Mouse (Mus musculus) embryo, embryonic 10 days (tissue): Measurements from ENCODE around the gene Tert.

Experiments
- DNase-seq: peaks from one replicate; pipeline ENCODE4 v3.0.0-alpha.2; 2015; ENCODE audit warnings: low spot score

Gene Tert

DNA sequence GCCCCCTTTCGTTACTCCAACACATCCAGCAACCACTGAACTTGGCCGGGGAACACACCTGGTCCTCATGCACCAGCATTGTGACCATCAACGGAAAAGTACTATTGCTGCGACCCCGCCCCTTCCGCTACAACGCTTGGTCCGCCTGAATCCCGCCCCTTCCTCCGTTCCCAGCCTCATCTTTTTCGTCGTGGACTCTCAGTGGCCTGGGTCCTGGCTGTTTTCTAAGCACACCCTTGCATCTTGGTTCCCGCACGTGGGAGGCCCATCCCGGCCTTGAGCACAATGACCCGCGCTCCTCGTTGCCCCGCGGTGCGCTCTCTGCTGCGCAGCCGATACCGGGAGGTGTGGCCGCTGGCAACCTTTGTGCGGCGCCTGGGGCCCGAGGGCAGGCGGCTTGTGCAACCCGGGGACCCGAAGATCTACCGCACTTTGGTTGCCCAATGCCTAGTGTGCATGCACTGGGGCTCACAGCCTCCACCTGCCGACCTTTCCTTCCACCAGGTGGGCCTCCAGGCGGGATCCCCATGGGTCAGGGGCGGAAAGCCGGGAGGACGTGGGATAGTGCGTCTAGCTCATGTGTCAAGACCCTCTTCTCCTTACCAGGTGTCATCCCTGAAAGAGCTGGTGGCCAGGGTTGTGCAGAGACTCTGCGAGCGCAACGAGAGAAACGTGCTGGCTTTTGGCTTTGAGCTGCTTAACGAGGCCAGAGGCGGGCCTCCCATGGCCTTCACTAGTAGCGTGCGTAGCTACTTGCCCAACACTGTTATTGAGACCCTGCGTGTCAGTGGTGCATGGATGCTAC lies at the start of gene Tert:
Gene Tert, plus strand, starts transcription at position 167 of the 805 bp plus-strand sequence.
- DNase-seq, result peak; percentile 85

DNA sequence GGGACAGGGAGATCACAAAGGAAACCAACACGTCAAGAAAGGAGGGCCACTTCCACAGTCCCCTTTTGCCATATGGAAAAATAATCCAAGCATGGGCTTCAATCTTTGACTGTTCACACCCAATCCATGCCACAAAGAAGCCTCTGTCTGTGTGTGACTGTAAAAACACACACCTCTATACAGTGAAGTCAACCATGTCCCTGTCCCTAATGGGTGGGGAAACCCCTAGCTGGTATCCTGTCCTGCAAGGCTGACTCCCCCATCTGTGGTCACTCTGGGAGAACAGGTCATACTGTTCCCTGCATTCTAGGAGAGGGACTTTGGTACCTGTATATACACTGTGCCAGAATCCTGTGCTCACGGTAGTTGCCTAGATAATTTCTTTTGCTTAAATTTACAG lies 49.4 kb upstream of the Tert start:
- no peak for DNase-seq

DNA sequence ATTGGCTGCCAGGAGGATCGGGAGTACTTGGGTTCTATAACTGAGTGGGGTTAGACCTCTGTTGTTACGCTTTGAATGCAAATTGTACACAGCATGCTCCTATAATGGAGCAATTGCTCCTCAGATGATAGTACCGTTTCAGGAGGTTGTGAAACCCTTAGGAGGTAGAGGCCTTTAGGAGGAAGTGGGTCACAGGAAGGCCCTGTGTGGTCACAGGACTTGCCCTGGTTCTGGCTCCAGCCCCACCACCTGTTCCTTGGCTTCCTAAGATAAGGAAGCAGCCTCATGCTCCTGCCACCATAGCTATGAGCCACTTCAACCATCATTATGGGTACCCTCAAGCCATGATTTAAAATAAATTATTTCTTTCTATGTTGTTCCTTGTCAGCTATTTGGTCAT lies 35.2 kb upstream of the Tert start:
- DNase-seq, result no peak

DNA sequence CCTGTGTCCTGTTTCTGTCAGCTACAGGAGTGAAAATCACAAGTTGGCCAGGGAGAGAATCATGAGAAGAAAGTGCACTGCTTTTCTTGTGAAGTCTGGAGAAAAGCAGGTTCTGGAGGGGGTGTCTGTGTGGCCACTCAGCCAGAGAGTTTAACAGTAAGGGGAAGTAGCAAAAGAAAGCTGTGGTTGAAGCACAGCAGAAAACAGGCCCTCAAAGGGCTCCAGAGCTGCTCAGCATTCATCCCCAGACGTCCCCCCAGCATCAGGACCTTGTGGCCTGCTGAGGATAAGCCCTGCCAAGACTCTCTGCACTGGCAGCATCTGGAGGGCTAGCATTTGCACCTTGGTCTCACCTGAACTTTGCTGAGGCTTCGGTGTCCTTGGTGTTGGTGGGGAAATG lies 34.2 kb upstream of the Tert start:
- DNase-seq, result no peak

- no peak for DNase-seq
These were observed 30.4 kb upstream of the Tert start for GRCm38 (mm10) chr13:73596276-73596675.

GRCm38 (mm10) chr13:73600217-73600616 lies 26.5 kb upstream of the Tert start:
- DNase-seq, result no peak

DNA sequence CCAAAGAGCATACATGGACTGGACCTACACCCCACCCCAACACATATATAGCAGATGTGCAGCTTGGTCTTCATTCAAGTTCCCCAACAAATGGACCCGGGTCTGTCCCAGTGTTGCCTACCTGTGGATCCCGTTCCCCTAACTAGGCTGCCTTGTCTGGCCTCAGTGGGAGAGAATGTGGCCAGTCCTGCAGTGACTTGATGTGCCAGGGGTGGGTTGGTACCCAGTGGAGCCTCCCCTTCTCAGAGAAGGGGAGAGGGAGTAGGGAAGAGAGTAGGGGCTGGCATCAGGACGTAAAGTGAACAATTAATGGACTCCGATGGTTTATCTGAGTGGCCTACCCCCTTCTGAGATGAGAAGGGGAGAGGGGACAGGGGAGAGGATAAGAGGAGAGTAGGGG lies 23.7 kb upstream of the Tert start:
- DNase-seq, result no peak

- DNase-seq, result peak; percentile 100
These were observed 23.1 kb upstream of the Tert start, which contains the start of gene Clptm1l for GRCm38 (mm10) chr13:73603522-73604155. TSS of gene Clptm1l (plus strand) at chr13:73604006.

- DNase-seq, result no peak
These were observed 22.4 kb upstream of the Tert start for GRCm38 (mm10) chr13:73604156-73604957.

GRCm38 (mm10) chr13:73618406-73618805 lies 8.3 kb upstream of the Tert start:
- no peak for DNase-seq

DNA sequence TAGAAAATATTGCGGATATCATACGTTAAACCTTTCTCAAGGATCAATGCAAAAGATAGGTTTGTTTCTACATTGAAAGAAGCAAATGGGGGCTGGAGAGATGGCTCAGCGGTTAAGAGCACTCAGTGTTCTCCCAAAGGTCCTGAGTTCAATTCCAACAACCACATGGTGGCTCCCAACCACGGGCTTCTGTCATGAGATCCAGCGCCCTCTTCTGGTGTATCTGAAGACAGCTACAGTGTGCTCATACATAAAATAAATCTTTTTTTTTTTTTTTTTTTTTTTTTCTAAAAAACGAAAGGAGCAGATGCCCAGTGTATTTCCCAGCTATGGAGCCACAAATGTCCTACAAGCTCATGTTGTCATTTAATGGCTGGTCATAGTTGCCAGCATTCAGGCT lies 6.1 kb upstream of the Tert start:
- DNase-seq, result peak; percentile 47

DNA sequence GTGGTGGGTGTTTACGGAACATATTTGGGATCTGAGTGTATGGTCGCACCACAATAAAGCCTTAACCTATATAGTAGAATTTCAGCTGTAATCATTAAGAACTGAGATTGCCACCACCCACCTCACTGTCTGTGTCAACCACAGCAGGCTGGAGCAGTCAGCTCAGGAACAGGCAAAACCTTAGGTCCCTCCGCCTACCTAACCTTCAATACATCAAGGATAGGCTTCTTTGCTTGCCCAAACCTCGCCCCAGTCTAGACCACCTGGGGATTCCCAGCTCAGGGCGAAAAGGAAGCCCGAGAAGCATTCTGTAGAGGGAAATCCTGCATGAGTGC lies 334 bp upstream of the Tert start:
- DNase-seq, result no peak

DNA sequence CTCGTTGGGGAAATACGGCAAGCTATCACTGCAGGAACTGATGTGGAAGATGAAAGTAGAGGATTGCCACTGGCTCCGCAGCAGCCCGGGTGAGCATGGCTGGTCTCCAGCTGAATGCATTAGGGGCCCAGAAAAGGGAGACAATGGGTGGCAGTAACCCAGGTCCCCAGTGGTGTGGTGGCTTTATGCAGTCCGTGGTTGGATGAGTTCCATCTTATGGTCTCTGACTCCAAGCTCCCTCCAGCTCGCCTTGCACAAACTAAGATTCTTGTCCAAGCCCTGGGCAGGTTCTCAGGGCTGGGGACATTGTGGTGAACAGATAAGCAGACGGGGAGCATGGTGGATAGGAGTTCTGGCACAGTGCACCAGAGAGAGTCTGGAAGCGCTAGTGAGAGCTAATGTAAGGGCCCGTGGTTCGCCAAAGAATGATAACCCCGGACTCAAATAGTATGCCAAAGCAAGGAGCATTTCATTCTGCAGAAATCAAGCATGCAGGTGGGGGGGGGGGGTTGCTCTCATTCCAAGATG lies 1.9 kb downstream of the Tert start:
- no peak for DNase-seq

DNA sequence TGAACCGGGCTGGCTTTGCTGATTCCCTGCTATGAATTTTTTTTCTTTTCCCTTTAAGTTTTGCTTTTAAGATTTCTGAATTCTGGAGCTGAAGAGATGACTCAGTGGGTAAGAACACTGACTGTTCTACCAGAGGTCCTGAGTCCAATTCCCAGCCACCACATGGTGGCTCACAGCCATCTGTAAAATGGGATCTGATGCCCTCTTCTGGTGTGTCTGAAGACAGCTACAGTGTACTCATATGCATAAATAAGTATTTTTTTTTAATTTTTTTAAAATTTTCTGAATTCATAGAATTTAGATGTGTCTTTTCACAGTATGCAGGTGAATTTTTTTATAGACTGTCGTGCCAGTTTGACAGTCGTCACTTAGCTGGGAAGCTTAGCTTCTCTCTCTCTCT lies 5.1 kb downstream of the Tert start:
- DNase-seq, result no peak

GRCm38 (mm10) chr13:73637826-73638225 lies 11.1 kb downstream of the Tert start:
- DNase-seq, result no peak

GRCm38 (mm10) chr13:73641296-73641695 lies 14.6 kb downstream of the Tert start:
- no peak for DNase-seq

DNA sequence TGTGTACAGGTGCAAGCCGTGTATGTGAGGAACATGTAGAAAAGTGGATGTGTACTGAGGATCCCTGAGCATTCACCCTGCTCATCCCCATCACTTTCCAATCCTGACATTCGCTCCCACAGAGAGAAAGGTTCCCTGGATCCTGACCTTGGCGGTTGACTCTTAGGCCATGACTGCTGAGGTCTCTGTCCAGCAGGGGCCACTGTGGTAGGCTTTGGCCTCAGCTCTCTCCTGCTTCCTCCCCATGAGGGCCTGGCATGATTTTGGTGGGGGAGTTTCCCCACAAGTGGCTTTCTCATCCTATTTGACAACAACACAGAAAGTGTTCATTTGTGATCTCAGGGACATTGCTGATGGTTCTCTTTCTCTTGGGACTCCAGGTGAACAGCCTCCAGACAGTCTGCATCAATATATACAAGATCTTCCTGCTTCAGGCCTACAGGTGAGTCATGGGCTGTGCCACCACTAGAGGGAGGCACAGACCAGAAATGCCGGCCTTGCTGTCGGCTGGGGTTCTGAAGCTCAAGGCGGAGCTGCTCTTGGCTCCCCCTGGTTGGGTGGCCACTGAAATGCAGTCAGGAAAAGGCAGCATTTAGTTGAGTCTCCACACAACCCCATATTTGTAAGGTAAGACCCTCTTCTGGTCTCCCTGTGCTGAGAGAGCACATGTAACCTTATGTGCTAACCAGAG lies 19.8 kb downstream of the Tert start:
- DNase-seq, result peak; percentile 70

DNA sequence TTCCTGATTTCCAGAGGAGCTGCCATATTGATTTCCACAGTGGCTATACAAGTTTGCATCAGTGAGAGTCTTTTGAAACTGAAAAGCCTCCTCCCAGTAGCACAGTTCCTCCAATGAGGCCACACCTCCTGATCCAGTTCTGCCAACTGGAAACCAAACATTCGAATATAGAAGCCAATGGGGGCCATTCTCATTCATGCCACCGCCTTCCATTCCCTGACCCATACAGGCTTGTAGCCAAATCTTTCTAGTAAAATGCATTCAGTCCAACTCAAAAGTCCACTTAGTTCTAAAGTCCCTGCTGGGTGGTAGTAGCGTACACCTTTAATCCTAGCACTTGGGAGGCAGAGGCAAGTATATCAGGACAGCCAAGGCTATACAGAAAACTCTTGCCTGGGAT lies 26.6 kb downstream of the Tert start:
- DNase-seq, result no peak

DNA sequence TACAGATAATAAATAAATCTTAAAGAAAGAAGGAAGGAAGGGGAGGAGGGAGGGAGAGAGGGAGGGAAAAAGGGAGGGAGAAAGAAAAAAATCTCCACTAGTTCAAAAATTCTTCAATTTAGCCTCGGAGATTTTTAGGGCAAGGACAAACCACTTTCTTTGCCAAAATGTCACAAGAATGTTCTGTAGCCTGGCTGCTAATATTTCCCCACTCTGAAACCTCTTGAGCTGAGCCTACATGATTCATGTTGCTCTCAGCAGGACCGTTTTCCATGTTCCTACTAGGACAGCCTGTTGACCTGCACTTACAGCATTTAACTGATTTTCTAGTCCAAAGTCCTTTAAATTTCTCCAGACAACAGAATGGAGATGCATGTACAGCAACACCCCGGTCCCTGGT lies 28.3 kb downstream of the Tert start:
- DNase-seq, result no peak

- DNase-seq, result no peak
These were observed 32.2 kb downstream of the Tert start for GRCm38 (mm10) chr13:73658953-73659352.

DNA sequence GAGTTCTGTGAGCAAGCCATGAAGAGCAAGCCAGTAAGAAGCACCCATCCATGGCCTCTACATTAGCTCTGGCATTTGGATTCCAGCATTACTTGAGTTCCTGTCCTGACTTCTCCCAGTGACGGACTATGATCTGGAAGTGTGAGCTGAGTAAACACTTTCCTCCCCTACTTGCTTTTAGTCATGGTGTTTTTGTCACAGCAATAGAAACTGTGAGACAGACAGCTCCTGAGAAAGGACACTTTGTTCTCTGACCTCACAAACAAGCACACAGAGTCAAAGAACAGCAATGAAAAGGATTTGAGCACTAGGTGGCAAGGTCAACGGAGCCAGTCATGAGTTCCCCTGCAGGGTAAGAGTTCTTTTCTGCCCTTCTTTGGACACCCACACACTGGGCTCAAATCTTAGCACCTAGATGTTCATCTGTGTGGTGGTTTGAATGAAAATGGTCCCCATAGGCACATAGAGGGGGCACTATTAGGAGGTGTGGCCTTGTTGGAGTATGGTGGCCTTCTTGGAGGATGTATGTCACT lies 33.5 kb downstream of the Tert start:
- no peak for DNase-seq

- DNase-seq, result no peak
These were observed 48.5 kb downstream of the Tert start for GRCm38 (mm10) chr13:73675161-73675560.
